Mouse (Mus musculus): ENCODE measurements around the gene Pip4p1.
"Not testable (repeated sequence)": the region's sequence is repeated elsewhere in the genome, so short reads cannot be mapped to it uniquely, and the experiment has no call there.

The Pip4p1 gene

DNA sequence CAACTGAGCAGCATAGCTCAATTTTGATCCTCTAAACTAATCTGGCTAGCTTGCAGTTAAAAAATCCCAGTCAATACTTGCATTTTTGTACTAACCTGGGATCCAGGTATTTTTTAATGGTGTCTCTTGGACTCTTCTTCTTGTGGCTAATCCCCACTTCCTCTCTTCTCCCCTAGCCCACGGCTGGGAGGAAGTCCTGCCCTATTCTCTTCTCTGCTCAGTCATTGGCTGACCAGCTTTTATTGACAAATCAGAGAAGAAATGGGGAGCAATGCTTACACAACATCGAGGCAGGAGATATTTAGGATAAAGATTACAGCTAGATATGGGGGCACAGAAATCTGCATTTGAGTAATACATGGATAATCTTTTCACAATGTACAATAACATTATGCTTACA is 8.3 kb upstream of the Pip4p1 start:
- no peak for DNase-seq (ENCODE audit: low spot score)

DNA sequence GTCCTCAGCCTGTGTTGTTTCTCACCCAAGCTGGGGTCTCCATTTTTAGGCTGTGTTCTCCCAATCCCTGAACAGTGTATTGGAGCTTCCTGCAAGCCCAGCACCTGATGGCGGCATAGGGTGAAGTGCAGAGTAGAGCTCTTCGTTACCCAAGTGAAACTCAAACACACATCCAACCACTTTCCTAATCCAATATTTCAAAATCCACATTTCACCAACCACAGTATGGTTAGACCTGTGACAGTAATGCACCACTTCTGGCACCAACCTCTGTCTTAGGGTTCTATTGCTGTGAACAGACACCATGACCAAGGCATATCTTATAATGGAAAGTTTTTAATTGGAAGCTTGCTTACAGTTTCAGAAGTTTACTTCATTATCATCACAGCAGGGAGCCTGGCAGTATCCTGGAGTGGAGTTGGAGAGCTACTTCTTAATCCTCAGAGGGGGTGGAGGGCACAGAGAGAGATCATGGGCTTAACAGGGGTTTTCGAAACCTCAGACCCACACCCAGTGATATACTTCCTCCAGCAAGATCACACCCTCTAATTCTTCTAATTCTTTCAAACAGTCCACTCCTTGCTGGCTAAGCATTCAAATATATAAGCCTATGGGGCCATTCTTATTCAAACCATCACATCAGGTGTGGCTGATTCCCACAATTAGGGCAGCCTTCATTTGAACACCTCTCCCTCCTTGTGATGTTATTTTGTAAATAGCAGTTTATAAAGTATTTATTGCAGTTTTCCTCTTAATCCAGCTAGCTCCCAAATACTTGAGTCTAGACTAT is 7.7 kb upstream of the Pip4p1 start:
- no peak for DNase-seq (ENCODE audit: low spot score)

DNA sequence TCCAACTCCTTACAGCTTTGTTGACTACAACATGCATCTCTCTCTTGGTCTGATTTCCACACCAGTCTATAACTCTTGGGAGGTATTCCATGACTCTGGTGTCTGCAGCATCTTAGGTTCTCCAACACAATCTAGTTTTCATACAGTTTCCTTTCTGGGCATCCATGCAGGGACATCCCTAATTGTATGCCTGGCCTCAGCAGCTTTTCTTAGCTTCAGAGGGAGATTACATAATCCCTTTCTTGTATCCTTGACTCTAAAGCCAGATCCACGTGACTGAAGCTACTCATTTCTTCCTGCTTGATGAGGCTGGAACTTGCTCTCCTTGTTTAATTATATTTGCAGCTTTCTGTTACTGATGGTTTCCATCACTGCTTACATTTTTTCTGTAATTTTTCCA is 6.0 kb upstream of the Pip4p1 start:
- no peak for DNase-seq (ENCODE audit: low spot score)

DNA sequence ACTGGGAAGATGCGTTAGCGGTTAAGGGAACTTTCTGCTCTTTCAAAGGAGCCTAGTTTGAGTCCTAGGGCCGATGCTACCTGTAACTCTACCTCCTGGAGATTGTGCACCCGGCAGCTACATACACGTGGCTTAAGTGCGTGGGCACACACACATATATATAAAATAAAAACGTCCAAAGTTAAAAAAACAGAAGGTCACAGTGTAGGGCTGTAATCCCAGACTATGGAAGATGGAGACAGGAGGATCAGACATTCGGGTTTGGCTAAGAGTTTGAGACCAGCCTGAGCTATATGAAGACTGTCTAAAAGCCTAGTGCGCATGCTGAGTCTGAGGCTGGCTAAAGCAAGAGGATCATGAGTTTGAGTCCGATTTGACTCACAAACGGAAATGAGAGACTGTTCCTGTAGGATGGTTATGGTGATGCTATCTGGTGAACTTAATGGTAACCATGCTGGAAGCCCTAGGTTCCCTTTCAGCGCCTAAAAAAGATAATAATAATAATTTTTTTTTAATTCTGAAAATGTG is 901 bp upstream of the Pip4p1 start:
- no peak for DNase-seq (ENCODE audit: low spot score)

DNA sequence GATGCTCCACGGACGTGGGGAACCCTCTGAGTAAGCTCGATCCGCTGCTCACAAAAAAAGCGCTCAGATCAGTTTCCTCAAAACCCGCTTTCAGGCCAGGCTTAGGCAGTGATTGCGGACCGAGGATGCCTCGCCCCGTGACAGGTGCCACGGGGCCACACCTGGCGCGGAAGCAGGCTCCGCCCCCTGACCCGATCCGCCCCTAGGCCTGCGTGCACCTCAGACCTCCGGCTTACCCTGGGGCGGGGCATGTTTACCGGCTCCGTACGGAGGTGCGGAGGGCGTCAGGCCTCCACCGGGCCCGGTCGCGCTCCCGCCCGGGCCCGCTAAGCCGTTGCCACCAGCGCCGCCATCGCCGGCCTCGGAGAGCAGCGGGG is 291 bp downstream of the Pip4p1 start:
- DNase-seq (ENCODE audit: low spot score) = no peak

DNA sequence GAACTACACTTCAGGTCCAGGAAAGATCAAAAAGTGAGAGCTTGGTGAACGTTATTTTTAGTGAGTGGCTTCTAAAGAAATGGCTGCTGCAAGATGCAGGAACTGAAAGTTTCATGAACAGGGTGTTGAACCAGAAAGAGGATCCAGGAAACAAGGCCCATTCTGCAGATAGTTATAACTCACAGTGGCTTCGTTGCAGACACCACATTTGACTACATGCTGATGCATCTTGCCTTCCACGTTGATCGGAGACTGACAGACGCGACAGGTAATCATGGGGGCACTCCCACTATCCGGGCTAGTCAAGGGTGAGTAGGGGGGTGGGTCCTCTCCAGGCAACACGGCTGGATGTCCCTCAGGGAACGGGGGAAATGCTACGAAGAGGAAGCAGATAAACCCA is 705 bp downstream of the Pip4p1 start:
- DNase-seq (ENCODE audit: low spot score) = no peak

DNA sequence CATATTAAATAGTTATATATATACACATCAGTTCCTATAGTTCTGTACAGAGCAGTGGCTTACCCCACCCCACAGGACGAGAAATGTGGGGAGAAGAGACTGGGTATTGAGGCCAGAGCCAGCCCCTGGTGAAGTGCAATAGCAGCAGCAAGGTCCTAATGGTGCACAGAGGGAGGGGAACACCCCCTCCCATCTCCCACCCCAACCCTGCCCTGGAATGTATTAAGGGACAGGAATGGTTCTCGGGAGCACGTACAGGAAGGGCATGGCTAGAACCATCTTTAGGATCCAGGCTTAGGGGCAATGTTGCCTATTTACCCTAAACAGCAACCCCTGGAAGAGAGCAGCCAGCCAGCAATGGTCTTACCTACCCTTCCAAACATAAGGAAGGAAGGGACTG is 3.3 kb downstream of the Pip4p1 start:
- no peak for DNase-seq (ENCODE audit: low spot score)

DNA sequence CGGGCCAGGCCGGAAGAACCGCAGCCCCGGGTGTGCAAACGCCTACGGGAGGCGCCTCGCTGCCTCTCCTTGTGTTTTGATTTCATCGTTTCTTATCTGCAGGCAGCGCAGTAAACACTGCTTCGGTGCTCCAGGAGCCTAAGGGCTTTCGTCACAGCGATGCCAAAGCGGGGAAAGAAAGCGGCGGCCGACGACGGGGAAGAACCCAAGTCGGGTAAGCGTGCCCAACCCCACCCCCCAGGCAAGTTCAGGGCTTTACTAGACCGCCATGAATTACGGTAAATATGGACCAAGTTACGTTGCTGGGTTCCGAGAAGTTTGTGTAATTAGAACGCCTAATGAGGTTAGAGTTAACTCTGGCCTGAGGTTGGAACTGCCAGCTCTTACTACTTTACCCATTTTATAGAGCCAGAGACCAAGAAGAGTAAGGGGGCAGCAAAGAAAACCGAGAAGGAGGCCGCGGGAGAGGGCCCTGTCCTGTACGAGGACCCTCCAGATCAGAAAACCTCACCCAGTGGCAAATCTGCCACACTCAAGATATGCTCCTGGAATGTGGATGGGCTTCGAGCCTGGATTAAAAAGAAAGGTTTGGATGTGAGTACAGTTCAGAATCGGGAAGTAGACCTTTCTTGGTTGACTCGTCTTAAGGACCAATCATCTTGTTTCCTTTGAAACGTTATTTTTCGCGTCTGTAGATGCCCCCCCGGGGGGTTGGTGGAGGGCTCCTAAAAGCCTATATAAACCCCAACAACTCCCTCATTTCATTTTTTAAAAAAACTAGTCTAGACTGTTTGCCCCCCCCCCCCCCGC is 5.3 kb downstream of the Pip4p1 start:
- DNase-seq (ENCODE audit: low spot score) = no peak

DNA sequence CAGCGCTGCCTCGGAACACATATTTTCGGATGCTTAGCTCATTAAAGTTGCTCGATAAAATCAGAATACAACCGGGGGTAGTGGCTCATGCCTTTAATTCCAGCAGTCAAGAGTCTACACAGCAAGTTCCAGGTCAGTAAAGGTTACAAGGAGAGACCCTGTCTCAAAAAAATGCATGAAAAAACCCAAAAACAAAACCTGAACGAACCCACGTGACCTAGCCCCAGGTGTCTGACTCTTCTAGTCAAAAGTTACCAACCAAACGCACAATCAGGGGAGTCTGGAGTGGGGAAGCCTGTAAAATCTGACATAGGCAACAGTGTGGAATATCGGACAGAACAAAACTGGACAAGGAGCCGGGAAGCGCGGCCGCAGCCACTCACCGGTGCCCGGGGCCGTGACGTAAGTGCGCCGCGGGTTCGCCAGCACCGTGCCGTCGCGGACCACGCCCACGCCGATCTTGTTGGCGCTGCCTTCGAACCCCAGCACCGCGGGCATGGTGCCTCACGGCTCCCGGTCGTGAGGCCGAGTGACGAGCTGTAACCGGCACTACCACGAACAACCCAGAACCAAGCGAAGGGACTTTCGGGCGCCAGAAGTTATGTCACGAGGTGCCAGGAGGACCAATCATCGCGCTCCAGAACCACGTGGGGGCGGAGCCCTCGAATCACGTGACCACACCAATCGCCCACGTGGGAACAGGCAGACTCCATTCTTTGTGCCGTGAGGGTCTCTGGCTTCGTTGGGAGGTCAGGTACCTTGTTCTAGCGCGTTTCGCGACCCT is 6.2 kb downstream of the Pip4p1 start, which contains the start of the genes Osgep and Apex1:
Osgep (minus strand) TSS at position 613 of the 784 bp plus-strand sequence.
Apex1 (plus strand) TSS at position 688 of the 784 bp plus-strand sequence.
- DNase-seq (ENCODE audit: low spot score) = peak; percentile 99

DNA sequence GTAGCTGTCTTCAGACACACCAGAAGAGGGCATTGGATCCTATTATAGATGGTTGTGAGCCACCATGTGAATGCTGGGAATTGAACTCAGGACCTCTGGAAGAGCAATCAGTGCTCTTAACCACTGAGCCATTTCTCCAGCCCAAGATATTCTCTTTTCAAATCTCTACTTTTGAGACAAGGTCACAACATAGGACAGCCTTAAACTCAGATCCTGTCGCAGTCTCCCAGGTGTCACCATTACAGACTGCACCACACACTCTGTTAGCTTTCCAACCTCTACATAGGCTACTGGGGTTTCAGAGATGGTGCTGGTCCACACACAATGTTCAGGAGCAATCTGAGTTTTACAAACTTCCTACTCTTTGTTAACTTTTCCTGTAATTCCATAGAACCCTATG is 7.2 kb downstream of the Pip4p1 start:
- not testable (repeated sequence) for DNase-seq (ENCODE audit: low spot score)

DNA sequence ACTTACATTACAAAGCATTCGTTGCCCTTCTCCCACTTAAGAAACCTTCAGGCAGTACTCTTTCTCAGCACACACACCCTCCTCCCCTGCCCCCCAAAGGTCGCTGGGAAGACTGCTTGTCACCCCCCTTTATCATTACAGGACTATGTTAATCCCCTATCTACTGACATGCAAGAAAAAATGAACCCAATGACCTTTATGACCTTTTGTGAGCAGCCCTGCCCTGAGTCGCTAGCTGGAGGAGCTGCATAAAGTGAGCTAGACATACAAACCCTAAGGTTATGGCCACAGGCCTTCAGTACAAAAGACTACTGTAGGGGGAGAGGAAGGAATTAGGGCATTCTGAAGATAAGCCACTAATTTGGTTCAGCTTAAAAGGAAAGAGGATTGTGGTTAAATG is 19.3 kb downstream of the Pip4p1 start:
- no peak for DNase-seq (ENCODE audit: low spot score)

DNA sequence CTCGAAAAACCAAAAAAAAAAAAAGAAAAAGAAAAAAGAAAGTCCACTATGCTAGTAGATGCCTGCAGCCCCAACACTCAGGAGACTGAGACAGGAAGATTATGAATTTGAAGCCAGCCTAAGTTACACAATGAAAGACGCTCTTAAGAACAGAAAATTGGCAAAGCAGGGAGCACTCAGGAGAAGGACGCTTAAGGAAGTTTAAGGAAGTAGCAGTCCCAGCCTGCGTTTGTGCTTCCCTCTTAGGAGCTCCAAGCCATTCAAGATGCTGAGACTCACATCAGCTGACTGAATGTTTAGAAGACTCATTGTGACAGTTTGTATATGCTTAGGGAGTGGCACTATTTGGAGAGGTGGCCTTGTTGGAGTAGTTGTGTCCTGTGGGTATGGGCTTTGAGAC is 22.5 kb downstream of the Pip4p1 start:
- no peak for DNase-seq (ENCODE audit: low spot score)

DNA sequence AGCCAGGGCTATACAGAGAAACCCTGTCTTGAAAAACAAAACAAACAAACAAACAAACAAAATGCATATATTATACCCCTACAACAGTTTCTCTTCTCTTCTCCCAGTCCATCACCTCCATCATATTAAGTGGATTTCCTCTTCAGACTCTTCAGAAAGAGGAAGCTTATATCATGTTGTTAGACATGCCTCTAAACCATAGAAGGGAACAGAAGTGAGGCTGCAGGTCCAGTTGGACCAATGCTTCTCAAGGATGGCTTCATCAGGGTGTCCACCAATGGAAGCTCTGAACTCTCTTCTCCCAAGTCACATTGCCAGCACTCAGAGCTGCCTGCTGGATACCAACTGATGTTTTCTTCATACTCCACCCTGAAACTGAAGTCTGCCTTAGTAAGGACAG is 25.3 kb downstream of the Pip4p1 start:
- not testable (repeated sequence) for DNase-seq (ENCODE audit: low spot score)

DNA sequence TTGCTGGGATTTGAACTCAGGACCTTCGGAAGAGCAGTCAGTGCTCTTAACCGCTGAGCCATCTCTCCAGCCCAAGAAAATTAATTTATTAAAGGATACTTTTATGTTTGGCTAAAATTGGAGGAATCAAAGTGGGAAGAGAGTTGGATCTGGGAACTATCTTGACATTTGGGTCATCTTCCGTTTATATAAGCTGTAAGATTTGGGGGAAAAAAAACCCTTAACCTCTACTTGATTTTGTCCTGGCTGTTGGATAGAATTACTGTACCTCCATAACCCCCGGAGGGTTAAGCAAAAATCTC is 25.9 kb downstream of the Pip4p1 start:
- DNase-seq (ENCODE audit: low spot score) = no peak

DNA sequence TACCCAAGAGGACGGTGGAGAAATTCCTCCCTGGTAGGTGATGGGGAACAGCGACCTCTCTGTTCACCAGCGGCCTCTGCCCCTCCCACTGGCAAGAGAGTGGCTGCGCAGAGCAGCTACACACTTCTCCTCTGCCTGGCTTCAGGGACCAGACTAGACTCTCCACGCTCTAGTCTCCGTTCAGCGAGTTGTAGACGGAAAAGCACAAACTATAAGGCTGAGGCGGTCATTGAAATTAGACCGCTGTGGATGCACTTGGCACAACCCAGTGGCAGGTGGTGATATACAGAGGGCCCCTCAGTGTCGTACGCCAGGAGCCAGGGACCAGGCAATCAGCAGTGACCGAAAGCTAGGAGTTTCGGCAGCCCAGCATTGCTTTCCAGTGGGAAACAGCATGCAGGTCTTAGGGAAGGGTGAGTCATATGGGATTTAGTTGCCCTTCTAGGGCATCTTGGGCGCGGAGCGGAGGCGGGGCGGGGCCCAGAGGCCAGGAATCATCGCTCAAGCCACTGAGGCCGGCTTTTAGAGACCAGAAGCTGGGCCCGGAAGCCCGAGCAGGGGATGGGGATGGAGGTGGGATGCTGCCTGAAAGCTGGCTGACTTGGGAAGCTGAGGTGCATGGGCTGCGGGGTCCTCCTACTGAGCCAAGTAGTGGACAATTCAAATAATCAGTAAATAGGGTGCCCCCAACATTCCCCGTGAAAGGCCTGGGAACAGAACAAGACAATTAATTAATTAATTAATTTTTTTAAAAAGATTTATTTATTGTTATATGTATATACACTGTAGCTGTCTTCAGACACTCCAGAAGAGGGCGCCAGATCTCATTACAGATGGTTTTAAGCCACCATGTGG is 26.5 kb downstream of the Pip4p1 start:
- DNase-seq (ENCODE audit: low spot score) = no peak

DNA sequence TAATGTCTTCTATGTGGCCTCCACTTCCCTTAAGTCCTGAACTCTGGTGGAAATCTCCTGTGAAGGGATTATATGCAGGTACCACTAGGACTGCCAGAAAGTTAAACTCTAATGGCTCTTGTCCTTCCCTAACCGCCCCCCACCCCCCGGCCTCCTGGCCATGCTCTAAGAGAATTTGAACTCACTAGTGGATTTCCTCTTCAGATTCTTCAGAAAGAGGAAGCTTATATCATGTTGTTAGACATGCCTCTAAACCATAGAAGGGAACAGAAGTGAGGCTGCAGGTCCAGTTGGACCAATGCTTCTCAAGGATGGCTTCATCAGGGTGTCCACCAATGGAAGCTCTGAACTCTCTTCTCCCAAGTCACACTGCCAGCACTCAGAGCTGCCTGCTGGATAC is 32.7 kb downstream of the Pip4p1 start:
- not testable (repeated sequence) for DNase-seq (ENCODE audit: low spot score)

DNA sequence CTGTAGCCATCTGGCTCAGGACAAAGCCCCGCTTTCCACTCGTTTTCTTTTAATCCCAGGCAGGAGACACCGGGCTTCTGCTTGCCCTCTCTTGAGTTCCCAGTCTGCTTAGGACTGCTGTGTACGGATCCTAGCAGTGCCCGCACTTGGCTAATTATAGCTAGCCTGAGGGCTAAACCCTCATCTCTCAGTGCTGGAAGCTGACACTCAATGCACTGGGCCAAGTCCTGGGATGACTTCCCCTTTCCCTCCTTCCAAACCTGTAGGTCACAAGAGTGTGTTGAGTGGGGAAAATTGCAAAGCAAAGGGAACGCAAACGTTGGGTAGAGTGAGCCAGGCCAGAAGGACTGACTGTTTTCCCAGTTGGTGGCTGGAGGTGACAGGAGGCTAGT is 33.3 kb downstream of the Pip4p1 start, which contains the start of gene Klhl33:
Klhl33 (minus strand) TSS at position 134 of the 392 bp plus-strand sequence.
- DNase-seq (ENCODE audit: low spot score) = peak; percentile 42

DNA sequence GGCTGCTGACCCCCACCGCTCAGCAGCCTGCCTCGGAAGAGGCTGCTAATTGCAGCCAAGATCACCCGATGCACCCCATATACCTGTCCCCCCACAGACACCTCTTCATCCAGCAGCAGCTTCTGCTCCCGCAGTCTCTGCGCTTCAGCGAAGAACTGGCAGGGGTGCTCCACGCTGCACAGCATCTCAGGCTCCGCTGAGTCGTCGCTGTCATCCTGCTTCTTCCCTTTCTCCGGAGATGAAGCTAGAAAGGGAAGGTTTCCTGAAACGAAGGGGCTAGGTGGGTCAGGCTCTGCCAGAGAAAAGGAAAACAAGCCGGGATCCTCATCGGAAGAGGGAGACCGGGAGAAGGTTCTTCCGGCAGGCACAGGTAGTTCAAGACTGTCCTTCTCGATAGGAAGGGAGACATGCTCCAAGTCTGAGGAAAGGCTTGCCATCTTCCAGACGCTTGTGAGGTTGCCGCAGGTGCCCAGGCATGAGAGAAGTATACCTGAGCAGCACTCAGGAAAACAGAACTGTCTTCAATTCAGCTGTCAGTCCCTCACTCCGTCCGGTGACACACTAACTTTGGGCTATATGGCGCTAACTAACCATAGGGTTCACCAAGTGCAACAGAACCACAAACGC is 33.8 kb downstream of the Pip4p1 start:
- peak; percentile 45 for DNase-seq (ENCODE audit: low spot score)

DNA sequence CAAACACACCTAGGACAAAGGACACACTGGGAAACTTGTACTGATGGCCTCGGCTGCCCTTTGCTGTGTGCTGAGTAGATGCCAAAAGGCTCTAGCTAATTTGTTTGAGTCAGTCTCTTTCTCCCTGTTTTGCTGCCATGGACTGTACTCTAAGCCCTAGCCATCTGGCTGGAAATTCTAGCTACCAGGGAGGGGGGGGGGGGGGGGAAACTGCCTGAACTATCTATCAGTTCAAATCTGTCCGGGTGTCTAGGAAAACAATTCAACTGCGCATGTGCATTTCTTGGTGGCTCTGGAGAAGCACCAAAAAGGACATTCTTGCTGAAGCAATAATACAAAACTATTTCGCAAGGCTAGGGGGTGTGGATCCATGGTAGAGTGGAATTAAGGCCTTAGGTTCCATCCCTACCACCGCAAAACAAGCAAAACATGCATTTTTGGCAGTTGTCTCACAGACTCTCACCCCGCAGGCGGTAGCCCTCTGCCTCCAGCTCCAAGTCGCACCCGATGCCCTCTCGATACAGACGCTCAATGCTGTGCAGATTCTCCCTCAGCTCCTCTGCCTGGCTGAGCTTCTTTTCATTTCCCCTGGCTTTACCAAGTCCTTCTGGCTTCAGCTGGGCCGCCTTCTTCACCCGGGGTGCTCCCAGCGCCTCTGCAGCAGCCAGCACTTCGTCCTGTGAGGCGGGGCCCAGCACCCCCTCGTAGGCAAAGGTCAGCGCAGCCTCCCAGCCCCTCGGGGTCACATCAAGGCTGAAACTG is 34.5 kb downstream of the Pip4p1 start:
- DNase-seq (ENCODE audit: low spot score) = peak; percentile 63

DNA sequence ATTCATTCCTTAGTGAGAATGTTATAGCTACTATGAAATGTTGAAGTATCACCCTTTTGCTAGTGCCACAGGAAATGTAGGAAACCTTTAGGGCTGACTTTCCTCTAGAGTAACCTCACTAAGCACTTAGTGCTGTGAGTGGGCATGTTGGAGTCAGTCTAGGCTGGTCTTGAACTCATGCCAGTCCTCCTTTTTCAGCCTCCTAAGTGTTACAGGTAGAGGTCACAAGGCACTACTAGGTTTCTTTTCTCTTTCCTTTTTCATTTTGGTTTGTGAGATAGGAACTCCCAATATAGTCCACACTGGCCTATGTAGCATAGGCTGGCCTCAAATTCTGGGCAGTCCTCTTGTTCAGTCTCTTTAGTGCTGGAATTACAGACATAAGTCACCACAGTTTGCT is 35.2 kb downstream of the Pip4p1 start:
- DNase-seq (ENCODE audit: low spot score) = no peak
